Mouse (Mus musculus): ENCODE results near the gene Sh3bp1.

- TF ChIP-seq POLR2A (IDR thresholded peaks at IDR 0.05; ENCODE audit: insufficient read depth, low read length): no peak
- no peak for TF ChIP-seq CTCF (IDR thresholded peaks at IDR 0.05; ENCODE audit: low read depth, low read length)
- no peak for TF ChIP-seq EP300 (IDR thresholded peaks at IDR 0.05; ENCODE audit: insufficient read depth, low read depth, low read length)
Observed at GRCm38 (mm10) chr15:78930801-78931426, 31.3 kb downstream of the Sh3bp1 start.

All from ES-Bruce4 (cell line).